Mouse (Mus musculus): ENCODE data around the gene Mfsd12. TPM values are rescaled to one million over a fixed set of nuclear protein-coding genes. Genes with fewer than 3 reads are reported as not detected.

Gene Mfsd12
- total and polyA plus RNA-seq, 2 experiments from 2014 or later, result 10.3 to 30.5 TPM

DNA sequence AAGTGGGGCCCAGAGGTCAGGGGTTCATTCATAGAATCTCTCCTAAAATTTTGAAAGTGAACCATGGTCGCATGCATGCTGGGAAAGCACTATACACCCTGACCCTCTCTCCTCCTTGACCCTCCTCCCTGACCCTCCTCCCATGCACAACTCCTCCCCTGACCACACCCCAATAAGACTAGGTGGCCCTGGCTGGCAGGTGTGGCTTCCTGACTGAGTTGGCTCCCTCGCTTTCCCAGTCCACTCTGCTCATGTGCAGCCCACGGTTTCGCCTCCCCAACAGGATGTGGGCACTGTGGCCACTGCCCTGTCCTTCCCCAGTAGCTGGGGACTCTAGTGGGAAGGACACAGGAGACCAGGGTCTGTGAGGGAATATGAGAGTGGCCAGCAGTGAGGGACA is 53.1 kb downstream of the Mfsd12 start:
- H3K4me1 ChIP-seq (ENCODE audit: control insufficient read depth, insufficient read depth), result peaks cover 71% of the 10 kb centered on the region
- peaks cover 27% of the 10 kb centered on the region for H3K36me3 ChIP-seq (replicated peaks; ENCODE audit: control insufficient read depth, insufficient read depth, low read length)
- ATAC-seq (ENCODE audit: insufficient read depth, low read depth), result no peak
- H3K4me2 ChIP-seq (ENCODE audit: low read depth, low read length), result no peak overlapping the region
- no peak overlapping the region for H3K9ac ChIP-seq (replicated peaks; ENCODE audit: low read depth, low read length)
- no peak for DNase-seq (ENCODE audit: low spot score)
- WGBS, result 55% methylated on average over 4 of the region's 4 CpGs
- no peaks in the 10 kb centered on the region for H3K27me3 ChIP-seq (ENCODE audit: control insufficient read depth, insufficient read depth, low read length)
- no peaks in the 10 kb centered on the region for H3K9me3 ChIP-seq (replicated peaks; ENCODE audit: control insufficient read depth, low read length)
- TF ChIP-seq CTCF (IDR thresholded peaks at IDR 0.05; ENCODE audit: low read depth) (no peak), EP300 (IDR thresholded peaks at IDR 0.05; ENCODE audit: low read depth) (no peak)
- H3K27ac ChIP-seq (ENCODE audit: low read depth), result peak overlapping the region; percentile 97
- no peak overlapping the region for H3K4me3 ChIP-seq (ENCODE audit: low read depth, low read length)

DNA sequence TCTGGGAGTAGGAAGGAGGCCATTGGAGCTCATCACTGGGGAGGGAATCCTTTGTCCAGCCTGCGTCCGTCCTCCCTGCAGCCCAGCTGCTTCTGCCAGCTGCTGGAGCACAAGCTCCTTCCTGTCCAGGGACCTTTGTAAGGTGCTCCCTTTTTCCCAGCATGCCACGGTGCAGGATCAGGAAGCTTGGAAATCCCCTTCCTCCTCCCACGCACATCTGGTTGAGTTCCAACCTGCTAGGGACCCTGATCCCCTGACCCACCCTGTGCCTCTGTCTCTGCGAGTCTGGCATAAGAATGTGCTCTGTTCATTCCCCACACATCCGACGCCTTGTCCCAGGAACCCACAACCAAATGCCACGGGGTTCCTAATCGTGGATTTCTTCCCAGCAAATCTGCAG is 53.7 kb downstream of the Mfsd12 start:
- Histone ChIP-seq H3K9me3 (replicated peaks; ENCODE audit: control insufficient read depth, low read length) (no peaks in the 10 kb centered on the region), H3K27me3 (ENCODE audit: control insufficient read depth, insufficient read depth, low read length) (no peaks in the 10 kb centered on the region), H3K9ac (replicated peaks; ENCODE audit: low read depth, low read length) (no peak overlapping the region), H3K4me1 (ENCODE audit: control insufficient read depth, insufficient read depth) (peaks cover 77% of the 10 kb centered on the region), H3K36me3 (replicated peaks; ENCODE audit: control insufficient read depth, insufficient read depth, low read length) (peaks cover 21% of the 10 kb centered on the region), H3K4me2 (ENCODE audit: low read depth, low read length) (0 out of 2 replicates have a peak overlapping the region, but pooled peaks have one; percentile 33), H3K4me3 (ENCODE audit: low read depth, low read length) (no peak overlapping the region), H3K27ac (ENCODE audit: low read depth) (peak overlapping the region; percentile 97)
- WGBS, result 54% methylated on average over 9 of the region's 9 CpGs
- DNase-seq (ENCODE audit: low spot score), result no peak
- TF ChIP-seq EP300 (IDR thresholded peaks at IDR 0.05; ENCODE audit: low read depth), result no peak
- TF ChIP-seq CTCF (IDR thresholded peaks at IDR 0.05; ENCODE audit: low read depth), result no peak
- ATAC-seq (ENCODE audit: insufficient read depth, low read depth), result no peak

GRCm38 (mm10) chr10:81411471-81412400 is 54.4 kb downstream of the Mfsd12 start:
- Histone ChIP-seq H3K4me2 (ENCODE audit: low read depth, low read length) (peak overlapping the region; percentile 33), H3K27me3 (ENCODE audit: control insufficient read depth, insufficient read depth, low read length) (no peaks in the 10 kb centered on the region), H3K36me3 (replicated peaks; ENCODE audit: control insufficient read depth, insufficient read depth, low read length) (peaks cover 15% of the 10 kb centered on the region), H3K4me3 (ENCODE audit: low read depth, low read length) (no peak overlapping the region), H3K27ac (ENCODE audit: low read depth) (peak overlapping the region; percentile 97), H3K4me1 (ENCODE audit: control insufficient read depth, insufficient read depth) (peaks cover 83% of the 10 kb centered on the region), H3K9ac (replicated peaks; ENCODE audit: low read depth, low read length) (0 out of 2 replicates have a peak overlapping the region, but pooled peaks have one; percentile 8), H3K9me3 (replicated peaks; ENCODE audit: control insufficient read depth, low read length) (no peaks in the 10 kb centered on the region)
- WGBS, result 13% methylated on average over 18 of the region's 18 CpGs
- TF ChIP-seq CTCF (IDR thresholded peaks at IDR 0.05; ENCODE audit: low read depth), result no peak
- peak; percentile 87 for TF ChIP-seq EP300 (IDR thresholded peaks at IDR 0.05; ENCODE audit: low read depth)
- peak; percentile 84 for DNase-seq (ENCODE audit: low spot score)
- ATAC-seq (ENCODE audit: insufficient read depth, low read depth), result peak; percentile 55

DNA sequence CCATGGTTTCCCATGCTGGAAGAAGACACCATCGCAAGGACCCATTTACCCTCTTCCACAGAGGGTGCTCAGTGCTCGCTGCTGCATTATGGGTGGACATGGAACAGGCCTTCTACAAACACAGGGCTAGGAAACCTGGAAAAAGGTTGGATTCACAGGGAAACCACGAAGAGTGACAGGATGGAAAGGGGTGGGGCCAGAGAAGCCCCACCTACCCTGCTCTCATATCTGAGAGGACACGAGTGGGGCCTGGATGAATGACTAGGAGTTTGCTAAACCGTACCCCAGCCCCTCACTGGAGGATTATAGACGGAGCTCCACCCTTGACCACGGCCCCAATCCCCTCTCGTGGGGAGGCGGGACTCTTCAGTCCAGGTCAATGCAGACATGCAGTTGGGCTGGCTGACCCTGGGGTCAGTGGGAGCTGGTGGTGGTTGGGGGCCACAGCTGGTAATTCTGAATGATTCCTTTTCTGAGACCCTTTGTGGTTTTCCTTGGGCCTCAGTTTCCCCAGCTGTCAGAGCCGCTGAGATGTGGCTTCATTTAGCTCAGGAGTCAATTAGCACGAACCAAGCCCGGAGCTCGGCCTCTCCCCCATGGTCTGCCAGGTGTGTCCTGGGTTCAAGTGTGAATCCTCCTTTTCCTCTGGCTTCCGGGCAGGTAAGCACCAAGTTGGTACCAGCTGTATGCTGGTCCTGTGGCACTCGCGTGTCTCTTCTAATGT is 55.5 kb downstream of the Mfsd12 start:
- 0 out of 2 replicates have a peak overlapping the region, but pooled peaks have one; percentile 8 for H3K9ac ChIP-seq (replicated peaks; ENCODE audit: low read depth, low read length)
- no peak for ATAC-seq (ENCODE audit: insufficient read depth, low read depth)
- peaks cover 83% of the 10 kb centered on the region for H3K4me1 ChIP-seq (ENCODE audit: control insufficient read depth, insufficient read depth)
- WGBS, result 62% methylated on average over 16 of the region's 16 CpGs
- TF ChIP-seq EP300 (IDR thresholded peaks at IDR 0.05; ENCODE audit: low read depth), result no peak
- TF ChIP-seq CTCF (IDR thresholded peaks at IDR 0.05; ENCODE audit: low read depth), result no peak
- no peak overlapping the region for H3K4me3 ChIP-seq (ENCODE audit: low read depth, low read length)
- H3K4me2 ChIP-seq (ENCODE audit: low read depth, low read length), result peak overlapping the region; percentile 33
- no peaks in the 10 kb centered on the region for H3K27me3 ChIP-seq (ENCODE audit: control insufficient read depth, insufficient read depth, low read length)
- H3K9me3 ChIP-seq (replicated peaks; ENCODE audit: control insufficient read depth, low read length), result no peaks in the 10 kb centered on the region
- DNase-seq (ENCODE audit: low spot score), result no peak
- H3K36me3 ChIP-seq (replicated peaks; ENCODE audit: control insufficient read depth, insufficient read depth, low read length), result 0 out of 2 replicates have a peak, but pooled peaks cover 7% of the 10 kb centered on the region
- peak overlapping the region; percentile 97 for H3K27ac ChIP-seq (ENCODE audit: low read depth)

Data from heart, postnatal 0 days (tissue).